Mouse (Mus musculus) megakaryocyte, embryonic 14.5 days (primary cell): Measurements from ENCODE around the gene Gm21954. TPM values are rescaled to one million over a fixed set of nuclear protein-coding genes. Genes with fewer than 3 reads are reported as not detected.

Experiments
- H3K27me3 ChIP-seq: replicated peaks from 2 replicates; pipeline ENCODE3; 2012; ENCODE audit warnings: inconsistent platforms
- H3K36me3 ChIP-seq: replicated peaks from 2 replicates; pipeline ENCODE3; 2012; ENCODE audit warnings: low read length, inconsistent platforms, mixed read lengths
- H3K4me1 ChIP-seq: 2 replicates; pipeline ENCODE4 v1.6.1; 2012; ENCODE audit warnings: inconsistent platforms
- H3K4me3 ChIP-seq: replicated peaks from 2 replicates; pipeline ENCODE3; 2012; ENCODE audit warnings: moderate library complexity, mild to moderate bottlenecking, inconsistent platforms
- H3K9me3 ChIP-seq: 2 replicates; pipeline ENCODE4 v1.6.1; 2012; ENCODE audit warnings: inconsistent platforms
- FLI1 ChIP-seq: IDR thresholded peaks from 2 replicates; pipeline ENCODE4 v1.6.1; 2012; ENCODE audit warnings: low read length, inconsistent platforms, mixed read lengths
- GATA1 ChIP-seq: IDR thresholded peaks from 3 replicates; pipeline ENCODE4 v1.6.1; 2012; ENCODE audit warnings: mixed read lengths, low read length, inconsistent platforms, borderline replicate concordance
- polyA plus RNA-seq: library from polyadenylated mRNA; stranded (reverse); fragments of >175 nt; gene quantifications from 2 replicates; pipeline ENCODE4 v1.2.3, GENCODE M21; 2012; ENCODE audit warnings: low replicate concordance; ENCODE audit not compliant: insufficient read depth

The Gm21954 gene
- polyA plus RNA-seq, 1 experiment, result not detected

DNA sequence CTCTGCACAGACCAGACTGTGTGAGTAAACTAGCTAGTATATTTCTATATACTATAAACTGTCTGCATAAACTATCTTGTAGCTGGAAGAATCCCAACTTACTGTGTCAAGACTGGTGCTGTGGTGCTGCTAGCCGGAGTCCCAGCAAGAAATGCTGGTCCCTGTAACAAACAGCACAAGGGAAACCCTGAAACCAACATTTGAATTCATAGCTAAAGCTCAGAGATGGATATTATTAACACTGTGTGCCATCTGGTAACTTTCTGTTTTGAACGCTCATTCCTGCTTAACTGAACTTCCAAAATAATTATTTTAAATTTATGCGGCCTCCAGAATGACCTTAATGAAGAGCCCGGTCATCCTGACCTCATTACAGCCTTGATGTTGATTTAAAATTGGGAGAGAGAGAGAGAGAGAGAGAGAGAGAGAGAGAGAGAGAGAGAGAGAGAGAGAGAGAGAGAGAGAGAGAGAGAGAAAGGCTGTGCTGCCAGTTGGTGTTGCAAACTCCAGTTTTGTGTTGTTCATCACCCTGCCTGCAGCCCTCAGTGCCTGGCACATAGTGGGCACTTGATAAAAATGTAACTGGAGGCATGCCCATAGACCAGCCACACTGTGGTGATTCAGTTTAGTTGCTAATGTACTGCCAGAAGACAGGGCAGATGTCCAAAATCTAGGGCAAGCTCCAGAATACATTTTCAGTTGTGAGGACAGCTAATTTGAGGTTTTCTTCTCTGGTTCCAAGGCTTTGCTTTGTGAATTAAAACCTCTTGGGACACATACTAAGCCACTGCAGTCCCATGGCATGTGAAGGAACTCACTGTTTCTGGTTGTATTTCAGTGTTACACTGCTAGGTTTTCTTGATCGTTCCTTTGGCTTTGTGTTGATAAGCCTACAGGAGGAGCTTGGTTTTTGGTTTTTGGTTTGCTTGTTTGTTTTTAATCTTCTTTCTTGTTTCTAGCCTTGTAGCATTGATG is 24.2 kb downstream of the Gm21954 start:
- Histone ChIP-seq H3K36me3 (no peaks in the 10 kb centered on the region), H3K4me3 (no peak overlapping the region), H3K27me3 (no peaks in the 10 kb centered on the region), H3K9me3 (peaks cover 3% of the 10 kb centered on the region; the same call in 1 of the 2 replicates), H3K4me1 (no peaks in the 10 kb centered on the region)
- TF ChIP-seq GATA1 (no peak), FLI1 (no peak)

DNA sequence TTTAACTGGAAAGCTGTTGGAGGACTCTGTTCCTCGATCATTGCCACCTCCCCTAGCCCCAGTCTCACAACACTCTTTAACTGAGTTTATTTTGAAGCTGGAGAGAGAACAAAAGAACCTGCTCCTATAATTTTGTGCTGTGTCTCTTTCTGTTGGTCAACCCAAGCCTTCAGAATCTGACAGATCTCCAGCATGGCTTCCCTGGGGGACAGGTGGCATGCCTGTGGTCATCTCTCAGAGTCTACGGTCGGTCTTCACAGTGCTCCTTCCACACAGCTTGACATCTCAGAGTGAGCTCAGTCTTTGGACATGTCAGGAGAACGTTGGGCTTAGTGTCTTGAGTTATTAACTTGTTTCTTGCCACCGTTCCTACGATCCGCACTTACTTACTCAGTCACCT is 25.3 kb downstream of the Gm21954 start:
- peaks cover 3% of the 10 kb centered on the region; the same call in 1 of the 2 replicates for H3K9me3 ChIP-seq
- no peak overlapping the region for H3K4me3 ChIP-seq
- H3K36me3 ChIP-seq, result no peaks in the 10 kb centered on the region
- no peaks in the 10 kb centered on the region for H3K27me3 ChIP-seq
- TF ChIP-seq GATA1, result no peak
- TF ChIP-seq FLI1, result no peak
- no peaks in the 10 kb centered on the region for H3K4me1 ChIP-seq

DNA sequence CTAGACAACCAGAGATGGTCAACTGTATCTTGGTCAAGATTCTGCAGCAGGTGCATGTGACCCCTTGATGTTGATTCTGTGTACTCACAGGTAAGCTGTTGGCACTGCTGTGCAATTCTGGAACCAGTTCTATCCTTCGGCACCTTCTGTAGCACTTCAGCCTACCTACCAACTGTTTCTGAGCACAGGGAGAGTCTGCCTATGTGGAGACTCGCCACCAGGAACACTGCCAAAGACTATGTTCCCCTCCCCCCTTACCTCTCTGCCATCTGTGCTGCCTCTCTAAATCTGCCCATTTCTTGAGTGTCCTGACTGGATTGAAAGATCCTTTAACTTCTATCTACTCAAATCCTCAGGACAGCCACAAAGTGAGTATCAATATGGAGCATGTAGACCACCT is 28.3 kb downstream of the Gm21954 start:
- Histone ChIP-seq H3K9me3 (no peaks in the 10 kb centered on the region), H3K27me3 (no peaks in the 10 kb centered on the region)

DNA sequence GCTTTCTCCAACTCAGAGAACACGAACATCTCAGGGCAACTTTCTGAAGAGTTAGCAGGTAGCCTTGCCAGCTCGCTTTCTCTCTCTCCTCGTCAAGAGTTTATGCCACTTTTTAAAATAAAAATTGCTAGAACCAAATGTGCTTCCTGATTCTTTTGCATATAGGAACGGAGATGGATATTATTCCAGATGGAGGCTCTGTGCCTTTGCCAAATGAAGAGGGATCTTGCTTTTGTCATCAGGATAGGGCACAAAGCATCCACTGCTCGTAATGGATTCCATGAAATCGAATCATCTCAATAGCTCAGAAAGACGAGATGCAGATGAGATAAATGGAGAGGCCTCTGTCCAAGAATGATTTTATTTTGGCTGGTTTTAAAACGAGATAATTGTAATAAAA is 28.7 kb downstream of the Gm21954 start:
- peaks cover 2% of the 10 kb centered on the region; the same call in 1 of the 2 replicates for H3K4me1 ChIP-seq
- no peak overlapping the region for H3K4me3 ChIP-seq
- TF ChIP-seq FLI1, result no peak
- TF ChIP-seq GATA1, result no peak
- H3K27me3 ChIP-seq, result no peaks in the 10 kb centered on the region
- H3K36me3 ChIP-seq, result no peaks in the 10 kb centered on the region
- no peaks in the 10 kb centered on the region for H3K9me3 ChIP-seq

More for the DNA sequence above, 28.3 kb downstream of the Gm21954 start:
- no peak overlapping the region for H3K4me3 ChIP-seq
- TF ChIP-seq GATA1, result no peak
- TF ChIP-seq FLI1, result no peak
- no peaks in the 10 kb centered on the region for H3K36me3 ChIP-seq
- H3K4me1 ChIP-seq, result peaks cover 2% of the 10 kb centered on the region; the same call in 1 of the 2 replicates

DNA sequence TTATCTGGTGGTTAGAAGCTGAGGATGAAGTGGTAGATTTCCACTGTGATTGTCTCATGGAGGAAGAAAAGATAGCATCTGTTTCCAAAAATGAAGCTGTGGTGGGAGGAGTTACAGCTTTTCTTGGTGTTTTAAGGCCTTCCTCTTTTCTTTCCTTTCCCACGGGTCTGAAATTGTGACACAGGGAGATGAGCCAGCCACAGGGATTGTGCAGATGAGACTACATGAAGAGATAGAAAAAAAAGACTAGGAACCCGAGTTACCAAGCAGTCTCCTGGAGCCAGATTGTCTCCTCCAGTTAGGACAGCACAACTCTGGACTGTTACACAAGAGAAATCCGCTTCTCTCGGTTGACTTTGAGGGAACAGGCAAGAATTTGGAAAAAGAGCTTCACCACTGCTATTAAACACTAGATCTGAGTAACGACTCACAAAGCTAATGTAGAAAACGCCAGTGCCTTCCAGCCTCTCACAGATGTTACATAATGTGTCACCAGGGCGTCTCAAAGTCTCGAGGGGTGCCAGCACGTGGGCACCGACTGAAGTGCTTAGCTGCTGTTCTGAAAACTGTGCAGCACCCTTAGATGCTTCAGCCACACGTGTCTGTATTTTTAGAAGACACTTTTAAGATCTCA is 29.9 kb downstream of the Gm21954 start:
- H3K36me3 ChIP-seq, result no peaks in the 10 kb centered on the region
- TF ChIP-seq GATA1 (no peak), FLI1 (no peak)
- peaks cover 2% of the 10 kb centered on the region; the same call in 1 of the 2 replicates for H3K4me1 ChIP-seq
- no peak overlapping the region for H3K4me3 ChIP-seq
- H3K9me3 ChIP-seq, result no peaks in the 10 kb centered on the region
- no peaks in the 10 kb centered on the region for H3K27me3 ChIP-seq

DNA sequence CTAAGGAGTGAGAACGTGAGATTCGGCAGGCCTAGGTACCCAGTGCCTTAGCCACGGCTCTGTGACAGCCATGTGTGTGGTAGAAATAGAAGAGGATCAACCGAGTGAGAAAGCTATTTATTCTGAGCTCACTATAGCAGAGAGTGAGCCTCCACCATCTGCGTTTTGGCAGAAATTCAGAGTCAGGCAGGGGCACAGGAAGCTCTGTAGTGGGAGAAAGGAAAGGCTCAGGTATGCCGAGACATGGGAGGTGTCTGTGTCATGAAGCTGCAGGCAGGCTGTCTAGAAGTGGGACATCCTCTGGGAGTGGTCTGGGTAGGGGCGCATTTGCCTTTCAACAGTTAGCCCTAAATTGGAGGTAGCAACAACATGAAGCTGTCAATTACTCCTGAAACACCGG is 31.7 kb downstream of the Gm21954 start:
- Histone ChIP-seq H3K27me3 (no peaks in the 10 kb centered on the region), H3K36me3 (no peaks in the 10 kb centered on the region), H3K4me1 (peaks cover 2% of the 10 kb centered on the region; the same call in 1 of the 2 replicates), H3K9me3 (no peaks in the 10 kb centered on the region), H3K4me3 (no peak overlapping the region)
- TF ChIP-seq FLI1, result no peak

DNA sequence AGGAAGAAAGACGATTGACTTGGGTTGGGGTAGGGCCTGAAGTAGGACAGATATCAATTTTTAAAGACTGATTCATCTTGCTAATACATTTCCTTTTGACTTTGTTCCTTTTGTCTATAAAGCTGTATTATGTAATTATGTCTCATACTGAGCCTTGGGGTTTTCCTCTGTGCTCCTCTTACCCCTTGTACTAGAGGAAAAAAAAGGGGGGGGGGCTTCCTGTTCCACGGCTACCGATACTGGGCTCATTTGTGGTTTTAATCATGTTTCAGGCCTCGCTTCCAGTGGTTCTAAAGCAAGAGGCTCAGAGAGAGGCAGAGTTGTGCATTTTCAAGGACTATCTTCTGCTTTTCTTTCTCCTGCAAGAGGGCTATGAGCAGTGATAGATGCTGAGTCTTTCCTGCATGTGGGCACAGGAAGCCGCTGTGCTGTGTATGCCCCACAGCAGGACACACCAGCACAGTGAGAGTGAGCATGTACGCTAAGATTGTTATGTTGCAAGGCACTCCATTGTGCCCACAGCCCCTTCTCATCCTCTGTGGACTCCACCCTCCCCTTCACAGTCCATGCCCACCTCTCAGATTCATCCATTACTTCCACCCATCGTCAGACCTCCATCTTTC is 33.1 kb downstream of the Gm21954 start:
- TF ChIP-seq FLI1 (no peak), GATA1 (no peak)
- no peak overlapping the region for H3K4me3 ChIP-seq
- no peaks in the 10 kb centered on the region for H3K9me3 ChIP-seq
- no peaks in the 10 kb centered on the region for H3K27me3 ChIP-seq
- H3K36me3 ChIP-seq, result no peaks in the 10 kb centered on the region
- peaks cover 2% of the 10 kb centered on the region; the same call in 1 of the 2 replicates for H3K4me1 ChIP-seq

DNA sequence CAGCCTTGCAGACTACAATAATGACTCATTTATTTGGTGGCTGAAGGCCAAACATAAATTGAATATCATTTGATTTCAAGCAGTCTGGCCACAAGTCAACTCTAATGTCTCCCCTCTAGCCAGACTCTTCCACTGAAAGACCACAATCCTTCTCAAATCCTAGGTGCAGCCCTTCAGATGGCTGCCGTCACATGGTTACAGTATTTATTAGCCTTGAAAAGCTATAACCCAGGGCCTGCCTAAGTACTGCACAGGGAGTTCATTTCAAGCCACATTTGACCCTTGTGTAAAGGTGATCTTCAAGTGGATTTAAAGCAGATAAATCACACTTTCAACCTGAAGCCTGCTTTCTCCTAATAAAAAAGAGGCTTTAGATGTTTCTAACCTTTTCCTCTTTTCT is 37.7 kb downstream of the Gm21954 start:
- H3K4me1 ChIP-seq, result peaks cover 2% of the 10 kb centered on the region; the same call in 1 of the 2 replicates

DNA sequence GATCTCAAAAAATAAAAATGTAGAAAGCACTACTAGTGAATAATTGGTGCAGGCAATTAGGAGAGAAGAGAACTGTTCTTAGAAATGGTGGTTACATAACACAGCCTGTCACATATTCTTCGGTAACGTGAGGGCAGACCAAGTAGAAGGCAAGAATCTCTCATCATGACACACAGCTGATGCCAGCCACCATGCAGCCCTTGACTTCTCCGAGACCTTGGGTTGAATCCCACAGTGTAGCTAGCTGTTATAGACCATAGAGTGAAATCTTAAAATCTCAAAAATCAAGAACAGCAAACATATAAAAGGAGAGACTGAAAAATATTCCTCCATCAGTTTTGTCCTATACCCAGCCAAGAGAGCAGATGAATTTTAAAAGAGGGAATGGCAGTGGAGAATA is 40.8 kb downstream of the Gm21954 start:
- H3K36me3 ChIP-seq, result no peaks in the 10 kb centered on the region
- H3K9me3 ChIP-seq, result peaks cover 5% of the 10 kb centered on the region
- no peaks in the 10 kb centered on the region for H3K4me1 ChIP-seq
- no peaks in the 10 kb centered on the region for H3K27me3 ChIP-seq
- H3K4me3 ChIP-seq, result no peak overlapping the region
- no peak for TF ChIP-seq FLI1
- TF ChIP-seq GATA1, result no peak

More for the DNA sequence above, 37.7 kb downstream of the Gm21954 start:
- no peak for TF ChIP-seq FLI1
- TF ChIP-seq GATA1, result no peak
- Histone ChIP-seq H3K36me3 (no peaks in the 10 kb centered on the region), H3K4me3 (no peak overlapping the region), H3K9me3 (peaks cover 5% of the 10 kb centered on the region), H3K27me3 (no peaks in the 10 kb centered on the region)

DNA sequence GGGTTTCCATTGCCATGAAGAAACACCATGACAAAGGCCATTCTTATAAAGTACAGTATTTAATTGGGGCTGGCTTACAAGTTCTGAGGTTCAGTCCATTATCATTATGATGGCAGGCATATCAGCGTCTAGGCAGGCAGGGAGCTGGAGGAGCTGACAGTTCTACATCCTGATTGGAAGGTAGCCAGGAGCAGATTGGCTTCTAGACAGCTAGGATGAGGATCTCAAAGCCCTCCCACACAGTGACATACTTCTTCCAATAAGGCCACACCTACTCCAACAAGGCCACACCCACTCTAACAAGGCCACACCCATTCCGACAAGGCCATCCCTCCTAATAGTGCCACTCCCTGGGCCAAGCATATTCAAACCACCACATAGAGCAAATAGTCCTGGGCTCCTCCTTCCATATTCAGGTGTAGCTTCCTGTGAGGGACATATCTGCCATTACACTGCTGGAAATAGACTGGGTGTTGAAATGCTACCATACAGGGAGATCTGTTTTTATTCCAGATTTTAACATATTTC is 41.9 kb downstream of the Gm21954 start:
- peaks cover 5% of the 10 kb centered on the region for H3K9me3 ChIP-seq
- no peaks in the 10 kb centered on the region for H3K36me3 ChIP-seq

More for the DNA sequence above, 41.9 kb downstream of the Gm21954 start:
- TF ChIP-seq FLI1 (no peak), GATA1 (no peak)
- H3K4me1 ChIP-seq, result no peaks in the 10 kb centered on the region
- no peak overlapping the region for H3K4me3 ChIP-seq
- no peaks in the 10 kb centered on the region for H3K27me3 ChIP-seq
